Mouse (Mus musculus) limb, embryonic 14.5 days (tissue): ENCODE data around the gene Drg1. TPM values are rescaled to one million over a fixed set of nuclear protein-coding genes. Genes with fewer than 3 reads are reported as not detected.
"Not testable (repeated sequence)": the region's sequence is repeated elsewhere in the genome, so short reads cannot be mapped to it uniquely, and the experiment has no call there.

Experiments
- ATAC-seq: fragments of 200-750 bp; cut with Nextera tagmentation; 2 replicates; pipeline ENCODE4 v1.8.0; 2017; ENCODE audit warnings: low read depth, moderate number of reproducible peaks, moderate TSS enrichment; ENCODE audit not compliant: low FRiP score
- DNase-seq: peaks from one replicate; pipeline ENCODE4 v3.0.0-alpha.2; 2015; ENCODE audit warnings: low spot score
- H3K27ac ChIP-seq: fragments of 300-500 bp; sonication (generic); replicated peaks from 2 replicates; pipeline ENCODE4 v1.5.1; 2014; ENCODE audit warnings: low read depth, mild to moderate bottlenecking, low read length, moderate library complexity, mixed read lengths
- H3K27me3 ChIP-seq: fragments of 300-500 bp; sonication (generic); 2 replicates; pipeline ENCODE4 v1.6.1; 2014; ENCODE audit warnings: low read length, mixed read lengths; ENCODE audit not compliant: control insufficient read depth, insufficient read depth
- H3K36me3 ChIP-seq: fragments of 300-500 bp; sonication (generic); 2 replicates; pipeline ENCODE4 v1.6.1; 2014; ENCODE audit warnings: mild to moderate bottlenecking, low read length, moderate library complexity, mixed read lengths; ENCODE audit not compliant: control insufficient read depth, insufficient read depth
- H3K4me1 ChIP-seq: fragments of 300-500 bp; sonication (generic); 2 replicates; pipeline ENCODE4 v1.6.1; 2014; ENCODE audit warnings: antibody characterized with exemption, low read length, mixed read lengths; ENCODE audit not compliant: control insufficient read depth, insufficient read depth
- H3K4me2 ChIP-seq: fragments of 300-500 bp; sonication (generic); replicated peaks from 2 replicates; pipeline ENCODE4 v1.6.1; 2014; ENCODE audit warnings: low read depth, mild to moderate bottlenecking, low read length, moderate library complexity; ENCODE audit not compliant: severe bottlenecking
- H3K4me3 ChIP-seq: fragments of 300-500 bp; sonication (generic); replicated peaks from 2 replicates; pipeline ENCODE4 v1.5.1; 2014; ENCODE audit warnings: low read length
- H3K9ac ChIP-seq: fragments of 300-500 bp; sonication (generic); 2 replicates; pipeline ENCODE4 v1.6.1; 2014; ENCODE audit warnings: mild to moderate bottlenecking, low read depth, low read length, moderate library complexity; ENCODE audit not compliant: severe bottlenecking
- H3K9me3 ChIP-seq: fragments of 300-500 bp; sonication (generic); 2 replicates; pipeline ENCODE4 v1.6.1; 2016; ENCODE audit warnings: low read length; ENCODE audit not compliant: control insufficient read depth
- WGBS: fragments of 180-500 bp; shearing (Covaris S2); extraction: QIAGEN DNeasy Blood & Tissue Kit; methylation state at CpG from one replicate; pipeline ENCODE4 v1.1.7; 2014; 5-methylcytosine and 5-hydroxymethylcytosine counted together
- polyA plus RNA-seq, 2 experiments: library from polyadenylated mRNA; depleted of rRNA in 1 of 2; stranded (reverse) in 1 of 2; unstranded in 1 of 2; fragments of >200 nt; fragmentation: Nextera tagmentation in 1 of 2; extraction: Ambion mirVana in 1 of 2; gene quantifications; 2 replicates each; pipeline versions ENCODE4 v1.2.1 to v1.2.3; 2012 to 2014

Gene Drg1
- polyA plus RNA-seq, 2 experiments = 73.8 to 186 TPM

- DNase-seq, H3K4me1 ChIP-seq, H3K9ac ChIP-seq, H3K27me3 ChIP-seq, H3K4me3 ChIP-seq, H3K27ac ChIP-seq, H3K36me3 ChIP-seq, H3K4me2 ChIP-seq: not testable (repeated sequence)
- 84% methylated on average over 4 of the region's 5 CpGs for WGBS
- ATAC-seq = peak; percentile 35
- H3K9me3 ChIP-seq = peaks cover 10% of the 10 kb centered on the region; the same call in 1 of the 2 replicates
Measured at GRCm38 (mm10) chr11:3142413-3142812, 123.8 kb downstream of the Drg1 start.

DNA sequence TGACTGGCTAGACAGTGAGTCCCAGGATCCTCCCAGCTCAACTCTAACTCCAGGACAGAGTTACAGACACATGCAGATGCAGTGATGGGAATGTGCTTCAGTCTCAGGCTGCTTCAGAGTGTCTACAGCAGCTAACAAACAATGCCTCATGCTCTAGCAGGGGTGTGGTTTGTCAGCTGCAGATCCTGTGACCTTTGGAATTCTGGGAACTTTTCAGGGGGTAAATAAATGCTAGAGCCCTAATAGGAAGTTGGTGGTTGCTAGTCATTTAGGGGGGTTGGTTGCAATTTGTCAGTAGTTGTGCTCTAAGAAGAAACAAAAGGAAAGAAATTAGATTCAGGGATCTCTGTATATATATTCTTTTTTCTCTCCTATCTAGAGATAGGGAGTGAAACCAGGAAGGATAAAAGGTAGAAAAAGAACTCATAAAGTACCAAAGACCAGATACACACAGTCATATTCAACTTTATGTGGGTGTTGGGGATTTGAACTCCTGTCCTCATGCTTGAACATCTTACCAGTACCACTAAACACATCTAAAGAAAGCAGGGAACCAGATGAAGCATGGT, 125.2 kb downstream of the Drg1 start:
- not testable (repeated sequence) for H3K4me1 ChIP-seq, ATAC-seq, H3K27ac ChIP-seq, DNase-seq, H3K36me3 ChIP-seq, H3K27me3 ChIP-seq, H3K9ac ChIP-seq, H3K4me2 ChIP-seq, H3K4me3 ChIP-seq
- peaks cover 15% of the 10 kb centered on the region for H3K9me3 ChIP-seq

DNA sequence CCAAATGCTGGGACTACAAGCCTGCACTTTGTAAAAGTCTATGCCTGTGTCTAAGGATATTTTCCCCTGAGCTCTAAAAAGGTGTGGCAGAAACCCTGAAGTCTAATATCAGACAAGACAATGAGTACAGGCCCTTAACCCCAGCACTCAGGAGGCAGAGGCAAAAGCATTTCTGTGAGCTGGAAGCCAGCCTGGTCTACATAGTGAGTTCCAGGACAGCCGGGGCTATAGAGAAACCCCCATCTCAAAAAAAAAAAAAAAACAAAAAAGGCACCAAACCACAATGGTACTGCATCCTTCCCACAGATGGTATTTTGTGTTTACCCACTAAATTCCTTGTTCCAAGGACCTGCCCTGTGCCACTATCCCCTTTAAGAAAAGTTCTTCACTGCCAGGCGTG, 127.9 kb downstream of the Drg1 start:
- H3K9ac ChIP-seq, DNase-seq, H3K4me3 ChIP-seq, H3K4me2 ChIP-seq, ATAC-seq, H3K27ac ChIP-seq, H3K4me1 ChIP-seq, H3K36me3 ChIP-seq, H3K27me3 ChIP-seq: not testable (repeated sequence)
- 95% methylated on average over 2 of the region's 2 CpGs for WGBS
- H3K9me3 ChIP-seq = peaks cover 14% of the 10 kb centered on the region

Other genes with a start within 250 kb of the Drg1 start
- 34.6 and 39.4 TPM in 2 replicates for gene Sfi1, start 73.0 kb downstream of the Drg1 start, polyA plus RNA-seq (2012; rRNA removed)
- 10.1 and 11.7 TPM in 2 replicates for gene Sfi1, start 73.0 kb downstream of the Drg1 start, polyA plus RNA-seq (2014; fragmentation: Nextera tagmentation; extraction: Ambion mirVana)
- 87.8 and 103 TPM in 2 replicates for gene Eif4enif1, start 64.0 kb downstream of the Drg1 start, polyA plus RNA-seq (2012; rRNA removed)
- gene Eif4enif1, start 64.0 kb downstream of the Drg1 start, polyA plus RNA-seq (2014; fragmentation: Nextera tagmentation; extraction: Ambion mirVana) = 55.9 and 68.7 TPM in 2 replicates
- gene Patz1, start 22.5 kb upstream of the Drg1 start, polyA plus RNA-seq (2012; rRNA removed) = 52.0 and 60.2 TPM in 2 replicates
- gene Patz1, start 22.5 kb upstream of the Drg1 start, polyA plus RNA-seq (2014; fragmentation: Nextera tagmentation; extraction: Ambion mirVana) = 40.8 and 44.2 TPM in 2 replicates
- 13.2 and 13.3 TPM in 2 replicates for gene Pik3ip1, start 64.0 kb upstream of the Drg1 start, polyA plus RNA-seq (2012; rRNA removed)
- gene Pik3ip1, start 64.0 kb upstream of the Drg1 start, polyA plus RNA-seq (2014; fragmentation: Nextera tagmentation; extraction: Ambion mirVana) = 13.6 and 15.5 TPM in 2 replicates
- 89.5 and 91.1 TPM in 2 replicates for gene Limk2, start 142.8 kb upstream of the Drg1 start, polyA plus RNA-seq (2012; rRNA removed)
- gene Limk2, start 142.8 kb upstream of the Drg1 start, polyA plus RNA-seq (2014; fragmentation: Nextera tagmentation; extraction: Ambion mirVana) = 93.5 TPM in 2 replicates
- gene Rnf185, start 185.9 kb upstream of the Drg1 start, polyA plus RNA-seq (2012; rRNA removed) = 33.4 and 37.7 TPM in 2 replicates
- gene Rnf185, start 185.9 kb upstream of the Drg1 start, polyA plus RNA-seq (2014; fragmentation: Nextera tagmentation; extraction: Ambion mirVana) = 41.6 and 45.4 TPM in 2 replicates
- gene Pla2g3, start 221.9 kb upstream of the Drg1 start, polyA plus RNA-seq (2012; rRNA removed) = 0.99 and 1.4 TPM in 2 replicates
- 0.23 and 0.40 TPM in 2 replicates for gene Pla2g3, start 221.9 kb upstream of the Drg1 start, polyA plus RNA-seq (2014; fragmentation: Nextera tagmentation; extraction: Ambion mirVana)
- 0.23 and 0.40 TPM in 2 replicates for gene Inpp5j, start 238.4 kb upstream of the Drg1 start, polyA plus RNA-seq (2012; rRNA removed)
- 0.18 and 0.43 TPM in 2 replicates for gene Inpp5j, start 238.4 kb upstream of the Drg1 start, polyA plus RNA-seq (2014; fragmentation: Nextera tagmentation; extraction: Ambion mirVana)
- 201 and 256 TPM in 2 replicates for gene Selenom, start 248.3 kb upstream of the Drg1 start, polyA plus RNA-seq (2012; rRNA removed)
- 191 and 214 TPM in 2 replicates for gene Selenom, start 248.3 kb upstream of the Drg1 start, polyA plus RNA-seq (2014; fragmentation: Nextera tagmentation; extraction: Ambion mirVana)